Mouse (Mus musculus): Measurements from ENCODE around the gene Pgghg.
A peak's percentile ranks its signal among the peaks of the same experiment; 100 is the strongest.

Gene Pgghg

DNA sequence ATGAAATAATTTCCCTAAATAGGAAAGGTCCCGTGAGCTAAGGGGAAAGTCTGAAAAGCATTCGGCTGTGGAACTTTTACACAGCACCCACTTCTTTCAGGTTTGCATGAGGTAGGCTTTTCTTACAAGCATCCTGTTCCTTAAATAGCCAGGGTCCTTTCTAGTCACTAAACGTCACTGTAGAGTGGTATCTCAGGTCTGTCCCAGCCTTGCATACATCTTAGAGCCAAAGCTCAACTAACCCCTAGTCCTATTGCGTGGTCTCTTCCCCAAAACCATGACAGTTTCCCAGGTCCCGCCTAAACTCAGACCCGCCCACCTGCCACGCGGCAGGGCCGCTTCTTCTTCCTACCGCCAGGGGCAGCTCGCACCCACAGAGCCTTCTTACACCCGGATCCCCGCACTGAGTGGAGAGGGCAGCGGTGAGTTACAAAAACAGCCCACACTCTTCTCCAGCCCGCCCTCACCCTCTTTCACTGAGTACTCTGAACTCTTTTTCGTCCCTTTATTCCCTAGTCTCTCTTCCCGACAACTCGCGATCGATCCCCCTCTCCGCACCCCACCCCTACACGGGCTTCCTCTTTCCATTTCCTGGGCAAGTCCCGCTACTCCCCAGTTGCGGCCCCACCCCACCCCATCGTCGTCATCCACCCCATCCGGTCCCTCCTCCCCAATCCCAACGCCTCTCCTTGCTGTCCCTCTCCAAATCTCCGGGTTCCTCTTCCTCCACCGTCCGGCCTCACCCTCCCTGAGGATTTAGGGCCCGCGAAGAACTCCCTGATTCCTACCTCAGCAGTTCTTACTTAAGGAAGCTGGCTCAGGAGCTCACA lies at the start of gene Pgghg:
TSS of gene Pgghg (plus strand) at position 170 of the 830 bp plus-strand sequence.
- DNase-seq: peak; percentile 89 to 93

DNA sequence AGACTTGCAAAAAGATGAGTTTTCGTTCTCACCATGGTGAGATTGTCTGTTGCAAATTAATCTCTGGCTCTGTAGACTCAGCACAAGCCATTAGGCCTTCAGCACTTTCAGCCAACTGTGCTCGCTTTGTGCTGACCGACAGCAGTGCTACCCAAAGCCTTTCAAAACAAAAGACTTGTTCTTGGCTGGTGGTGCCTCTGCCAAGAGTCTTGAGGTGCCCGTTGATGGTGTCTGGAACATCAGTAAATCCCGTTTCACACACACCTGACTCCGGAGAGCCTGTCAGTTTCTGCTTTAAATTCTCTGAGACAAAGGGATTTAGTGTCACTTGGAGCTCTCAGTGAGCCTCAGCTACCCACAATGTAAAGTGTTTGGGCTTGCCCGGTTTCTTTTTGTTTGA lies 47.2 kb upstream of the Pgghg start:
- no peak for DNase-seq

DNA sequence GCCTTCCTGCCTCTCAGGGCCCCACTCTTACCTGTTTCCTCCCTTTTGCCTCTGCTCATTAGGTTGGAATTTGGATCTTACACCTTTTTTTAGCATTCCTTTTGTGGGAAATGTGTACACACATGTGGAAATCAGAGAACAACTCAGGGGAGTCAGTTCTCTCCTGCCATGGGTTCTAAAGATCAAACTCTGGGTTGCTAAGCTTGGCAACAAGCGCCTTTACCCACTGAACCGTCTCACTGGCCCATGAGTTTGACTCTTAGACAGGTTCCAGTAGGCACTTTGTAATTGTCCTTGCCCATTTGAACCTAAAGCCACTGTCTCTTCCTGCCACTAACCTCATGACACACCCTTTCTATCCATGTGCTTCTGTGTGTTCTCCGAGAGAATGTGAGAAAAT lies 46.6 kb upstream of the Pgghg start:
- DNase-seq: no peak

DNA sequence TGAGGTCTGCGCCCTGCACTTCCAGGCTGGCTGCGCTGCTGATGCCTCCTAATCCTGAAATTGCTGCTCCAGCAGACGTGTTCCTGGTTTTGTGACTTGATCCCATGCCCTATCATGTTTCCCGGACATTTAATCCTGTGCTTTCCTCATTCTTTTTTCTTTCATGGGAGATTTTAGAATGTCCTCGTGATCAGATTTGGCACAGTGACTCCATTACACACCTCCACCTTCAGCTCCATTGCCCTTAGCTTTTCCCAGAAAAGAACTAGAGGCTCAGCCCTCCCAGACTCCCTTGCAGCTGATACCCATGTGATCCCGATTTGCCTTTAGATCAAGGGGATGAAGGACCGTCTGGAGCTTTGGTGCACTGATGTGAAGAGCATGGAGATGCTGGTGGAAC lies 43.3 kb upstream of the Pgghg start:
- DNase-seq: no peak

DNA sequence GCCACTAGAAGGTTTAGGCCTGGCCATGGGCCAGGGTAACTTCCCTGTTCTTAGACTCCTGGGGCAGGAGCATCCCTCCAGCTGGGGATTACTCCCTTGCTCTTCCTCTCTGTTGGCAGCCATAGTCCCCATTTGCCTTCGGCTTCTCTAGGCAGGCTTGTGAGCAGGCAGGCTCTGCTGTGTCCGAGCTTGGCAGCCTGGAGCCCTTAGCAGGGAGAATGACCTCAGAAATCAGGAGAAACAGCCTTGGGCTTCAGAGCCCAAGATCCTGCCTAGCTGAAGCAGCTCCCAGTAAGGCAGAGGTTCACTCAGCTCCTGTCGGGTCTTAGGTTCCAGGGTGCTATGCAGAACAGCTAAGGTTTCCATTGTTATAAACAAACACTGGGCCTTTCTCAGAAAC lies 42.1 kb upstream of the Pgghg start:
- DNase-seq: no peak

DNA sequence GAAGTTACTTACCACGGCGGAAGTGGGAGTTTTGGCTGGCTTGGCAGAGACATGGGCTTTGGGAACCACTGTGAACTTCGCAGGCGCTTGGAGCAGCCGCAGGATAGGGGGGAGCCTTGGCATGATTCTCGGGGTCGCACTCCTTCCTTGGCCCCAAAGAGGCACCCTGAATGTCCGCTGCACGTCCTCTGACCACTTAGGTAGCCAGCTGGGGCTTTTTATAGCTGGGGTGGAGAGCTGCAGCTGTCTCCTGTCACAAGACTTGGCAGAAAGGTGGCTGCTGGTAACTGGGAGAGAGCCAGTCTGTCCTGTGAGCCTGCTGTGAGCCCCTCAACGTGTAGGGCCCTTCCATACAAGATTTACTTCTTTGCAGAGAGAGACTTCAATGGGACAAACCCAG lies 41.0 kb upstream of the Pgghg start, which contains the start of gene Cox8b:
TSS of gene Cox8b (minus strand) at position 227 of the 400 bp plus-strand sequence.
- DNase-seq: no peak

DNA sequence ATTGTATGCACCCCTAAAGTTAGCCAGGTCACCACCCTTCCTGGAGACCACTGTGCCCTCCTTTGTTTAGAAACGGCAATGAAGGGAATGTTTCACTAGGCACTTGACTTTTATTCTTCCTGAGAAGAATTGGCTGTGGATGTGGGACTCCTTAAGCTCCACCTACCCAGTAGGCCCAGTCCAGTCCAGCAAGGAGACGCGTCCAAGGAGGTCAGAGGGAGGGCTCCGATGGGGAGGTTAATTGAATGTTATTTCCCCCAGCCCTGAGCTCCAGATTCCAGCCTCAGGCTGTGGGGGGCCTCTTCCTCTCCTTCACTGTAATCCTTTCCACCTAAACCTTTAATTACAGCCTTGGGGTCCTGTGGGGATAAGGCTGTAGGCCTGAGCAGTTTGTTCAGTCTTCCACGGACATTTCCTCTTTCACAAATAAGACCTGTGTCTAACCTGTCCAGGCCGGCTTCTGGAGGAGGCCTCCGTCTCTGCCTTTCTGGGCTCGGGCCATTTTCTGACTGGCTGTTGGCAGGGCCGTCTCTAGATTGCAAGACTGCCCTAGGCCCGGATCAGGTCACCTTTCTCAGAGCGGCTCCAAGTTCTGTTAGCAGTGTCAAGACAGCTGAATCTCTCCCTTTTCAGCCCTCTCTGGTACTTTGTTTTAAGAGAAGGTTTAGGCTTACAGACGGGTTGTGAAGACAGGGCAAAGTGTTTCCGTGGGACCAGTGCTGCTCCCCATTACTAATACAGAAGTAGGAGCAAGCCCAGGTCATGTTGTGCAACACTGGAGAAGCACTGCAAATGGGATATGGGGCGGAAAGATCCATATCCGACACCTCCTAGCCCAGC lies 38.9 kb upstream of the Pgghg start:
- peak in 1 of 2 experiments; percentile 46 for DNase-seq

DNA sequence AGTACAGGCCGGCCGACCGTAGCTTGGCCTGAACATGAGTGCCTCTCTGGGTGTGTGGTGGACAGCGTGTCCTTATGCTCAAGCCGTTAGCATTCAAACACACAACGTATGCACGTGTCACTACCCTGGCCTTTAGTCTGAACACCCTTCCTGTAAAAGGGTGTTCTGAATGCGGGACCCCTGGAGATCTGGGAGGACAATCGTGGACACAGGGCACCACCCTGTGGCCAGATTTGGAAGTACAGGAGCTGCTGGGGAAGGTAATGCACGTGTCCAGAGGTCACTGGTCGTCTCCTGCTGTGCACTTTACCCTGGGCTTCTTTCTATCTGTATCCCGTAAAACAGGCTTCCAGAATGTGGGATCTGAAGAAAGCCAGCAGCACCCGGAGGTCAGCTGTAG lies 38.0 kb upstream of the Pgghg start:
- DNase-seq: peak; percentile 91 to 92

DNA sequence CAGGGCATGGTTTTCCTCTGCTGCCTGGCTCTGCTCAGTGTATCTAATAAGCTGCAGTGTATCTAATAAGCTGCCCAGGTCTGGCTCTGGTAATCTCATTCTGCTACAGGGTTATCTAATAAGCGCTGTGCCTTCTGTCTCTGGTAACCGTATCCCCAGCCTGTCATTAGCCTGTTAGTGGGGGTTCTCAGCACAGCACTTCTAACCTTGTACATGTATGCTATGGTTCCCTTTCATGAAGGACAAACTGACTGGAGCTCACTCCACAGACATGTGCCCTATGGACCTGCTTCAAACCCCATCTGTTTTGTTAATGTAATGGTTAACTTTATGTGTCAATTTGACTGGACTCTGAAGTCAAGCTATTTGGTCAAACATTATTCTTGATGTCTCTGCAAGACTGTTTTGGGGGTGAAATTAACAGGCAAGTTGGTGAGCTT lies 35.5 kb upstream of the Pgghg start:
- no peak for DNase-seq

DNA sequence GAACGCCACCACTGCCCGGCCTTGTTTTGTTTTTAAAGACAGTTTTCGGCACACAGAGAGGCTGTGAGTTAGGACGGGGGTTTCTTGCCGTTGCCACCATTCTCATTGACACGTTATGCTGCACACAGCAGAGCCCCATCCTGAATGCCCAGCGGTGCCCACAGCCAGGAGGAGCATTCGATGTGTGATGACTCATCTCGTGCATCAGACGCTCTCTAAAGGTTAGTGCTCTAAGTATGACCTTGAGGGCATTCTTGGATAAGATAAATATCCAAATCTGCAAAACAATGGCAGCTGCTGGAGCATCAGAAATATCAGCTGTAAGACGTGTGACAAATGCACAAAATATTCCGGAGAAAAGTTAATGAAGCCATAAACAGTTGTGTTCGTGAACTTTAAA lies 34.1 kb upstream of the Pgghg start:
- DNase-seq: no peak

DNA sequence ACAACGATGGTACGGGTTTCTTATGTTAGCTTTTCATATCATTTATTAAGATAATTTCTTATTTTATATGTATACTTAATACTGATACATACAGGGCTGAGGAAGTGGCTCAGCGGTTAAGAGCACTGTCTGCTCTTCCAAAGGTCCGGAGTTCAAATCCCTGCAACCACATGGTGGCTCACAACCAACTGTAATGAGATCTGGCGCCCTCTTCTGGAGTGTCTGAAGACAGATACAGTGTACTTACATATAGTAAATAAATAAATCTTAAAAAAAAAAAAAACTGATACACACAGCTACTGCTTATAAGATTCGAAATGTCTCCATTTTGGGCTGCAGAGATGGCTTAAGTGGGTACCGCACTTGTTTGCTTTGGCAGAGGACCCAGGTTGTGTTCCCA lies 33.5 kb upstream of the Pgghg start:
- no peak for DNase-seq

DNA sequence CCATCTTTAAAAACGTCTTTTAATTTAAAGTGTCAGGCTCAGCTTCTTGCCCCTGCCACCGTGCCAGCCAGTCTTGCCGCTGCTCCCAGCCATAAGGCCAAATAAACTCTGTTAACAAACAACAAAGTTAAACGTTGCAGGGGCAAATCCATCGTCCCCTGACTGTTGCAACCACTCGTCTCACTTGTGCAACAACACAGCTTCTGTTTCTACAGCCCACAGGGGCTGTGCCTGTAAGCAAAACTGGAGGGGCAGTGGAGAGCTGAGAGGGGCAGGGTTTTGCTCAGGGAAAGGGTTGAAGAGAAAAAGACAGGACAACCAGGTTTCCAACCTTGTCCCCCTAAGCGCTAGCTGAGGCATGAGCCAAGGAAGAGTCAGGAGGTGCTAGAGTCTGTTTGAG lies 33.0 kb upstream of the Pgghg start:
- no peak for DNase-seq

DNA sequence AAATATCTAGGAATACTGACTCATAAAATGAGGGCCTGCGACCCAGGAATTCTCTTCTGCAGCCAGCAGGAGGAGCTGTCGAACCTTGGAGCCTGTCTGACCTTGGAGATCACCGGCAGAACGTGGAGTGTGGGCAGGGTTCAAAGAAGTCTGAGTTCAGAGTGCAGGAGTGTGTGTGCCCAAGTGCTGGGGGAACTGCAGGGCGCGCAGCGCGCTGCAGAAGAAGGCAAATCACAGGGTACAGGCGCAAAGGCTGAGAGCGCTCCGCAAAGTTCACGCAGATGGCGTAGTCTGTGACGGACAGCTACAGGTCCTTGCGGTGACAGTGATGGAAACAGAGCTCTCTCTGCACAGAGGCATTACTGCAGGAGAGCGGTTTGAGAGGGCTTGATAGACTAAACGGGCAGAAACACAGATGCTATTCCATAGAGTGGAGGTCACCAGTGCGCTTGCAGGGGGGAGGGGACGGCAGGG lies 32.5 kb upstream of the Pgghg start:
- DNase-seq: peak; percentile 88 to 91

DNA sequence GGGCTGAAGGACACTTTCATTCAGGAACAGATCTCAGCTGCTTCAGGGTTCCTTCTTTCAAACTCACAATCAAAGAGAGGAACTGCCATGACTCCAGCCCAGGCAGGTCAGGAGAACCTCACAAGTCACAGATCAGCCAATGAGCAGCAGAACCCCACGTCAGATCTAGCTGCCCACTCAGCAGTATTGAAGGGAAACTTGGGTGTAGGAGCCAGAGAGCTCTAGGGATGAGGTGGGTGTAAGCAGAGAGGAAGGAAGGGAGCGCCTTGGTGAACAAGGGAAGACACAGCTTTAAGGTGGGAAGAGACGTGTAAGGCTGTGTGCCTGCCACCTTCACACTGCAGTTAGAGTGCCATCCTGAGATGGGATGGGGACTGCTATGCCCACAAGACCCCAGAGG lies 28.9 kb upstream of the Pgghg start:
- DNase-seq: no peak

DNA sequence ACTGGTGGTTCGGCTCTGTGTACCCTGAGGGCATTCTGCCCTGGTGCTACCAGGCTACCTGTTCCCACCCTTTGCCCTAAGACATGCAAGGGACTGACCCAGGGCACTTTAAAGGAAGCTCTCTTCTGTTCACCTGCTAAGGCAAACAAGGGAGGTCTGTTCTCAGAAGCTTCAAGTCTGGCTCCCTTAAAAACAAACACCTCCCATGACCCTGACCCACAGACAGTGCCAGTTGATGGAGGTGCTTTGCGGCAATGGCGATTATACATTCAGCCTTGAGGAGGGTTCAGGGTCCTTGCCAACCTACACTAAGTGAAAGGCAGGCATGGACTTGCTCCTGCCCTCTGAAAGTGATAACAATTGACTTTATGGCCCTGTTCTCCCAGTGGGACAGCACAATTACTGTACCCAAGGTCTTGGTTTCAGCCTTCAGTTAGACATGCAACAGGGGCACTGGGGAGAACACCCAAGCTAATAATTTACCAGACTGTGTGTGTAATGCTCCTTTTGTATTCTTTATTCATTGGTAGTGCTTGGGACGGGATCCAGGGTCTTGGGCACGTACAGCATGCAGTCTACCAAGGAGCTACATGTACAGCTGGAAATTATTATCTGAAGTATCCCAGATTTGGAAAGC lies 28.2 kb upstream of the Pgghg start:
- DNase-seq: peak in 1 of 2 experiments; percentile 28

DNA sequence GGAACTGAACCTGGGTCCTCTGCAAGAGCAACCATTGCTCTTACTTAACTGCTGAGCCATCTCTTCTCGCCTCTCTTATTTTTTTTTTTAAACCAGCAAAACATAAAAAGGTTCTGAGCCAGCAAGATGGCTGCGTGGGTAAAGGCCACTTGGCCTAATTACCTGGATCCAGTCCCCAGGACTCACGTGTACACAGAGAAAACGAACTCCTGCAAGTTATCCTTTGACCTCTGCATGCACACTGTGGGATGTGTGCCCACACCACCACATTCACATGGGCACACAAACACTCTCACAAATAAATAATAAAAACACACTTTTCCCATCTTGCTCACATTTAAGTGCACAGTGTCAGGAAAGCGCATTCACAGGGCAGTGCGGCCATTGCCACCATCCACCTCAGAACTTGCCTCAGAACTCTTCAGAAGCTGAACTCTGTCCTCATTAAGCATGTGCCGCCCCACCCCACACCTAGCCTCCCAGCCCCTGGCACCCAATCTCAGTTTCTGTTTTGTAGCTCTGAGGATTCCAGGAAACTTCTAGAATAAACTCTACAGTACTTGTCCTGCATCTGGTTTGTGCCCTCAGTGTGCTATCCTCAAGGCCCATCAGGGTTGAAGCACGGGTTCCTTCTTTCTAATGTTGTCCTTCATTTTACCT lies 27.0 kb upstream of the Pgghg start:
- no peak for DNase-seq

DNA sequence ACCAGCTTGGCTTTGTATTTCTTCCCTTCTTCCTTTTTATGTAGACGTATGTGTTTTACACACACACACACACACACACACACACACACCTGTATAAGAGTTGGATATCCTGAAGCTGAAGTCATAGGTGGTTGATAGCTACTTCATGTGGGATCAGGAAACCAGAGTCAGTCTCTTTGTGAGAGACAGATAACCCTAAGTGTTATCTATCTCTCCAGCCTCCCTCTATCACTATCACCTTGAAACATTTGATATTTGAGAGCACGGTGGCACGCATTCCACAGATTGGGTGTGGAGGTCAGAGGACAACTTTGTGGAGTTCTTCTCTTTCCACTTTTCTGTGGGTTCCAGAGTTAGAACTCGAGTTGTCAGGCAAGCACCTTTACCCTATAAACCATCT lies 21.3 kb upstream of the Pgghg start:
- no peak for DNase-seq

DNA sequence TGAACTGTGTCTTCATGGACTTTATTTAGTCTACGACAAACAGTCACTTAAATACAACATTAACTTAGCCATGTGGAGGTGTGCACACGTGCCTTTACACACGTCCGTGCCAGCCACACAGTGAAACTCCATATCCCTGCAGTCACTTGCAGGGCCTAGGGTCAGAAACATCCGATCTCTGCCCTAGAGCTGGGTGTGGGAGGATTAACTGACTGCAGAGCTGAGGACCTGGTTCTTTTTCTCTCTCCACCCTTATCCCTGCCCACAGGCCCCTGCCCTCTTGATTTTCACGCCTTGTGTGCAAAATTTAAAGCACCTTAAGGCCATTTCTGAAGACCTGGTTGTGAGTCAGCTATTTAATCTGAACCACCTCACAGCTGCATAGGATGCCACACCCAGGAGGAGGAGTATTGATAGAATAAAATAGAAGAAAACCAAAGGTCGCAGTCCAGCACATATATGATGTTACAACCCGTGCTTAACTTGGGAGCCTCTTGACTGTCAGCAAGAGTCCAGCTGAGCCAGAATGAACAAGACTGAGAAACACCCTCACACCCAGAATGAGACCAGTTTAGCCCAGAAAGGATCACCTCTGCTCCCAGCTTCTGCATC lies 20.7 kb upstream of the Pgghg start, which contains the start of gene Nlrp6:
TSS of gene Nlrp6 (plus strand) at position 485 of the 612 bp plus-strand sequence.
- no peak for DNase-seq

DNA sequence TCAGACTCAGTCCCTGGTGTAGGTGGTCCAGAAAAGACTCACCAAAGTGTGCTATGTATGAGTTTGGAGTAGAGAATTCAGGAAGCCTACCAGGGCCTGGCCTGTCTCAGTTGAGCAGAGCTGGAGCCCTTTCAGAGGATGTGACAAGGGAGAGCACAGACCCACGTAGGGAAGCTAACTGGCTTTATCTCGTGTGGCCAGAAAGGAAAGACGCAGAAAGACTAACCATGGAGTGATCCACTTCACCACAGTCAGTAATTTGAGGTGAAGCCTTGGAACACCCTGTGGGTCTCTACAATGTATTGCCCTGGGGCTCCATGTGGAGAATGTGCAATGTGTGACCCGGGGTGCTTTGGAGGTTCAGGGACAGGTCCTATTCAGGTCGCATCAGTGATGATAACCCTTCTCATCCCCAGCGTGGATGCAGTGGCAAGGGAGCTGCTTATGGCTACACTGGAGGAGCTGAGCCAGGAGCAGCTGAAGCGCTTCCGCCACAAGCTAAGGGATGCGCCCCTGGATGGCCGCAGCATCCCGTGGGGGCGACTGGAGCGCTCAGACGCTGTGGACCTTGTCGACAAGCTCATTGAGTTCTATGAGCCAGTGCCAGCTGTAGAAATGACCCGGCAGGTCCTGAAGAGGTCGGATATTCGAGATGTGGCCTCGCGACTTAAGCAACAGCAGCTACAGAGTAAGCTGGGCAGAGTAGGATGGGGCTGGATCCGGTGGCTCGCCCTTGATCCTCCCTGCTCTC lies 19.8 kb upstream of the Pgghg start:
- peak in 1 of 2 experiments; percentile 33 for DNase-seq

DNA sequence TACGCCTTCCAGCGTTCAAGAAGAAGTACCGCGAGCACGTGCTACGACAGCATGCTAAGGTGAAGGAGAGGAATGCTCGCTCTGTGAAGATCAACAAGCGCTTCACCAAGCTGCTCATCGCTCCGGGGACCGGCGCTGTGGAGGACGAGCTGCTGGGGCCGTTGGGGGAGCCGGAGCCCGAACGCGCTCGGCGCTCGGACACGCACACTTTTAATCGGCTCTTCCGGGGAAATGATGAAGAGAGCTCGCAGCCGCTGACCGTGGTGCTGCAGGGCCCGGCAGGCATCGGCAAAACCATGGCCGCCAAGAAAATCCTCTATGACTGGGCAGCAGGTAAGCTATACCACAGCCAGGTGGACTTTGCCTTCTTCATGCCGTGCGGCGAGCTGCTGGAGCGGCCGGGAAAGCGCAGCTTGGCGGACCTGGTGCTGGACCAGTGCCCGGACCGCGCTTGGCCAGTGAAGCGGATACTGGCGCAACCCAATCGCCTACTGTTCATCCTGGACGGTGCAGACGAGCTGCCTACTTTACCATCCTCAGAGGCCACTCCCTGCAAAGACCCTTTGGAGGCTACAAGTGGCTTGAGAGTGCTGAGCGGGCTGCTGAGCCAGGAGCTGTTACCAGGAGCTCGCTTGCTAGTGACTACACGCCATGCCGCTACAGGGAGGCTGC lies 18.7 kb upstream of the Pgghg start:
- DNase-seq: peak; percentile 76 to 86

Data from kidney, postnatal 4 days (tissue).